Mouse (Mus musculus) cerebellum, adult (tissue): ENCODE data around the gene Hoxd10.

ENCODE experiments used
- ATAC-seq: cut with Nextera tagmentation; 2 replicates; pipeline ENCODE4 v1.9.2; 2017; ENCODE audit warnings: mild to moderate bottlenecking, moderate library complexity, mixed read lengths; ENCODE audit not compliant: insufficient number of reproducible peaks, low FRiP score, low TSS enrichment

Hoxd10 gene

DNA sequence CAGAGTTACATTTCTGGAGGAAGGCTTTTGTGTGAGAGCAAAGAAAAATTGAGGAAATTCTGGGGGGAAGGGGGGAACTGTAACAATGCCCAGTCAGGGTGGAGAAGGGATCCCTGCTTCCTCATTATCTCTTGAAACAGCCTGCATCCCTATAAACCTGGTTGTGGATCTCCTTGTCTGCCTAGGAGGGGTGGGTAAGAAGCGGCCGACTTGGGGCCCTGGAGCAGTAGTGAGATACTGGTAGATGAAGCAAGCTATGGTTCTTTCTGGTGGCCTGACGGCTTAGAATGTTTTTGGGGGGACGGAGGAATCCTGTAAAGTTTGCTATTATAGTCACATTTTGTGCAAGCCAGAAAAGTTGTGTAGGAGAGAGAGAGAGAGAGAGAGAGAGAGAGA lies 1.7 kb downstream of the Hoxd10 start:
- ATAC-seq = no peak

DNA sequence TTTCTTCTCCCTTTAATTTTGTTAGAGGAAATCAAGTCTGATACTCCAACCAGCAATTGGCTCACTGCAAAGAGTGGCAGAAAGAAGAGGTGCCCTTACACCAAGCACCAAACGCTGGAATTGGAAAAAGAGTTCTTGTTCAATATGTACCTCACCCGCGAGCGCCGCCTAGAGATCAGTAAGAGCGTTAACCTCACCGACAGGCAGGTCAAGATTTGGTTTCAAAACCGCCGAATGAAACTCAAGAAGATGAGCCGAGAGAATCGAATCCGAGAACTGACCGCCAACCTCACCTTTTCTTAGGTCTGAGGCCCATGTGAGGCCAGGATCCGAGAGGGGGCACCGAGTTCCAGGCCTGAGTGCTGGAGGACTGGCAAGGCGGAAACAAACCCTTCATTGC lies 2.3 kb downstream of the Hoxd10 start:
- no peak for ATAC-seq

DNA sequence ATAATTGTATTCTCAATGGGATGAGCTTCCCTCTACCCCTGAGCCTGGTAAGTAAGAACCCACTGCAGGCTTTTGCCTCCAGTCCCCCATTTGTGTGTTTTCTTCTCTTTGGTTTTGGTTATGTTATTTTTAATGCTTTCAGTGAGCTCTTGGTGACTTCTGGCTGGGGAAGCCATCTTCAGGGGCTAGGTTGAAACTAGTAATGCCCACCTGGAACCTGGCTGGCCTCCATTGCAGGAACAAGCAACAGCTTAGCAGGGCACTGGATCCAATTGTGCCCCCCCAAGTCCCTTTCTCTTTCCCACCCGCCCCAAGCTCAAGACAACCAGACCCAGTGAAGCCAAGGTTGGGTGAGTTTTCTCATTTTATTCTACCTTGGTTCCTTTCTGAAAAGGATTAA lies 3.7 kb downstream of the Hoxd10 start:
- ATAC-seq = no peak

DNA sequence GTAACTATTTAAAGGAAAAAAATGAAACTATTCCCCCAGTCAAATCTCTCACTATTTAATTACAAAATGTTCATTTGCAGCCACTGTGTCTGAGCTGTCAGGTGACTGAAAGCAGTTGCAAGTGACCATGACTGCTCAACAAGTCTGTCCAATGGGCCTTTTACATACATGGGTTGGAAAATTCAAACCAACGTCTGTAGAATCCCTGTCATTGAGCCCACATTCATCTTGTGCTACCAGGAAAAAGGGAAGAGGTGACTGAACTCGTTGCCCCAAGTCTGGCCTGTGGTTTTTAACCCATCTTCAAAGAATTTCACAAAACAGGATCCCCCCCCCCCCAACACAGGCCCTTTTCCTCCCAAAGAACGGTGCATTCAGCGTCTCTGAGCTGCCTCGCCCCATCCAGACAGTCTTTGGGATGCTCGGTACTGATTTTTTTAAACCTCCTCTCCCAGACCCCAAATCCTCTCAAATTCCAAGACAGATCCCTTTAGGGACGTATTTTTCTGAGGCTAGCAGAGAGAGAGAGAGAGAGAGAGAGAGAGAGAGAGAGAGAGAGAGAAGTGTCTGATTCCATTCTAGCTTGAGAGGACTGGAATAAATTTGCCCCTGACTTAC lies 4.2 kb downstream of the Hoxd10 start:
- ATAC-seq = no peak

DNA sequence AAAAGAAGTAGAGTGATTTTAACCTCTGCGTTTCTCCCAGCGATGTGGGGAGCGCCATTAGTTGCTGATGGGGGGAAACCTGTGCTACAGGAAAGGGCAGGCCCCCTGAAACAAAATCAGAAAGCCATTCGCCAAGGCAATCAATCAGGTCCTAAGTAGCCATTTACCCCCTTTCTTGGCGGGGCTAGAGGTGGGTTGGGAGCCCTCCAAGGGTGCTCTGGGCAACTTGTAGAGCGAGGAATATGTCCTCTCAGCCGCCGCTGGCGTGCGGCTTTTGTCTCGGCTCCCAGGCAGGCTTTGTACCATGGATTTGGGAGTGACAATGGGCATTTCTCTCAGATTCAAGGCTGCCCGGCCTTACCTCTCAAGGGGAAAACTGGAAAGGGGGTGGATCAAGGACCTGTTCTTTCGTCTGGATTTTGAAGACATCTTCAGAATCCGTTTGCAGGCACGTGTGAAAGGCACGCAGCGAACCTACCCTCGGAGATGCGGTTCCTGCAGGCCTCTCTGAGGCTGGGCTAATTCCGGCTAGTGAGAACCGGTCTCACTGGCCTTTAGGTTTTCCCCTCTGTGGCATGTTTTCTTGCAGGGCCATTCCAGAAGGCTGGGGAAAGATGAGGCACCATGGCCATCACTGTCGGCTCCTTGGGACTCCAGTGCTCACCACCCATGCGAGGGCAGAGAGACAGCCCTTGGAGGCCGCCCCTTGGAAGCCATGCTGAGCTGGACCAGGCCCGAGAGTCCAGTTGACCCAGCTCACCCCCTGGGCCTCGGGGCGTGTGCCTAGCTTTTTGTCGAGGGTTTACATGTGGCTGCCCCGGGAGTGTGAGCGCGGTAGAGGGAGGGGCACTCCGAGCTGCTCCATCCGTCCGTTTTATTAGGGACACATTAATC lies 5.0 kb downstream of the Hoxd10 start:
- ATAC-seq = no peak

DNA sequence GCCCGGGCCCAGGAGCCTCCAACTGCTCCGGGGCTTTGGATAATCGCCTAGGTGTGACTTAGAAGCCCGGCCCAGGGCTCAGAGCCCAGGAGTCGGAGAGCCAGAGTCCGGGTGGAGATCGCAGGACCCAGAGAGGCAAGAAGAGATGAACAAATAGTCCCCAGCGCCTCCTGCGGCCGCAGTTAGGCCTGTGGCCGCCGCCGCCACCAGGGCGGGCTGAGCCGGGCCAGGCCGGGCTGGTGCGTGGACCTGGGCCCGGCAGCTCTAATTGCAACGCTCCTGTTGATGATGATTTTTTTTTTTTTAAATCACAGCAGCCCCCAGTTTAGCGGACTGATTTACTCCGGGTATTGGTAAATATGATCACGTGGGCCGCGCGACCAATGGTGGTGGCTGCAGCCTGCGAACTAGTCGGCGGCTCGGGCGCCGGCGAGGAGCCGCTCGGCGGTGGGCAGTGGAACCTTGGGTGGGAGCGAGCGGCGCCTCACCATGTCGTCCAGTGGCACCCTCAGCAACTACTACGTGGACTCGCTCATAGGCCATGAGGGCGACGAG lies 5.9 kb downstream of the Hoxd10 start, which contains the start of gene Hoxd9:
Gene Hoxd9, plus strand, starts transcription at position 161 of the 555 bp plus-strand sequence.
- no peak for ATAC-seq

DNA sequence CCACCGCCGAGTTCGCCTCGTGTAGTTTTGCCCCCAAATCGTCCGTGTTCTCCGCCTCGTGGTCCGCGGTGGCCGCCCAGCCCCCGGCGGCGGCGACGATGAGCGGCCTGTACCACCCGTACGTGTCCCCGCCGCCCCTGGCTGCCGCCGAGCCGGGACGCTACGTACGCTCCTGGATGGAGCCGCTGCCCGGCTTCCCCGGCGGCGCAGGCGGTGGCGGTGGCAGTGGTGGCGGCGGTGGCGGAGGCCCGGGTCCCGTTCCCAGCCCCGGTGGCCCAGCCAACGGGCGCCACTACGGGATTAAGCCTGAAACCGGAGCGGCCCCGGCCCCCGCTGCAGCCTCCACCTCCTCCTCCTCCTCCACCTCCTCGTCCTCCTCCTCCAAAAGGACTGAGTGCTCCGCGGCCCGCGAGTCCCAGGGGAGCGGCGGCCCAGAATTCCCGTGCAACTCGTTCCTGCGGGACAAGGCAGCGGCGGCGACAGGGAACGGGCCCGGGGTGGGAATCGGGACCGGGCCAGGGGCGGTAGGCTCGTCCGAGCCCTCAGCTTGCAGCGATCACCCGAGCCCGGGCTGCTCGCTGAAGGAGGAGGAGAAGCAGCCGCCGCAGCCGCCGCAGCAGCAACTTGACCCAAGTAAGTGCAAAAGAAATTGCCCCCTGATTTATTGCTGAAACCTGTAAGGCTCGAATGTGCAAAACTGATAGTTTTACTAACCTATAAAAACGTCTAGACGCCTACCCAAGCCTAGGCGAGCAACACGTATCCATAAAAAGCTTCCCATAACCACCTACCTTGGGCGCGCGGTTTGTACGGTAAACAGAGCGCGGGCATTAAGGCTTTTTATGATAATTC lies 6.7 kb downstream of the Hoxd10 start:
- ATAC-seq = no peak

DNA sequence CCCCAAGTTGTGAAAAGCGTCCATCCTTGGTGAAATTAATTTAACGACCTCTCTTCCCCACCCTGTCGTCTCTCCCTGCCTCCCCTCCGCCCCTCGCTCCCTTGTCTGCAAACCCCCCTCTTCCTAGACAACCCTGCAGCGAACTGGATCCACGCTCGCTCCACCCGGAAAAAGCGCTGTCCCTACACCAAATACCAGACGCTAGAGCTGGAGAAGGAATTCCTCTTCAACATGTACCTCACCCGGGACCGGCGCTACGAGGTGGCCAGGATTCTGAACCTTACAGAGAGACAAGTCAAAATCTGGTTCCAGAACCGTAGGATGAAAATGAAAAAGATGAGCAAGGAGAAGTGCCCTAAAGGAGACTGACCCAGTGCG lies 7.3 kb downstream of the Hoxd10 start:
- no peak for ATAC-seq

DNA sequence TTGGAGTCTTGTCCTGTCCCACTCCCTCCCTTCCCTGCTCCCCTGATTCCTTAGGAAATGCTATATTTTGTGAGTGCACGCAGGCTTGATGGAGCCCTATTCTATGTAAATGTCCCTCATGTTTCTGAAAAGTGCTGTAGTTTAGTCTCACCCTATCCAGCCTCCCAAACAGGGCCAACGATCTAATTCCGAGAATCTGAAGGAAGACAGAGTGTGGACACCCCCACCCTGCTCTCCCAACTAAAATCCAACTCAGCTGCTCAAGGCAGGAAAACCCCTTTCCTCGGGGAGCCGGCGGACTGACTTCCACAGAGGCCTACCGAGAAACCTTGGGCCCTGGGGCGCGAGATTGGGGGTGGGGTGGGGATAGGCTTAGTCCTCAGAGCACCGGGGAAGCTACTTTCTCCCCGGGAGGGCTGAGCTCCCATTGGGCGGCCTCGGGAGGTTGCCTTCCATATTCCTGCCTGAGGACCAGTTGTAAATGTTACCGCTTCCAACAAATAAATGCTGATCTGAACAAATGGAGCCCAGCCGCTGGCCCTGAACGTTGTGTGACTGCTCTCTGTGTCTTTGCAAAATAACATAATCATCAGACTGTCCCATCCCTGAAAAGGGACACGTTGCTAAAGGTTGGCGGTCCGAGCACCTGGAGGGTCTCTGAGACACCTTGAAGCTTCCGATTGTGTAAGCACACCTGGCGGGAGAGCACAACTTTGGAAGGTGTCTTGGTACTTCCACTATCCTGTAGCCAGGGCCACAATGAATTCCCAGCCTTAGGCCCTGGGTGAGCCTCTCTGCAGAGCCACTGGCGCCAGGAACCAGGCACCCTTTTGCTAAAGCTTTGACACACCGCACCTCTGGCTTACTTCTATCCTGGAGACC lies 8.2 kb downstream of the Hoxd10 start:
- ATAC-seq = no peak

DNA sequence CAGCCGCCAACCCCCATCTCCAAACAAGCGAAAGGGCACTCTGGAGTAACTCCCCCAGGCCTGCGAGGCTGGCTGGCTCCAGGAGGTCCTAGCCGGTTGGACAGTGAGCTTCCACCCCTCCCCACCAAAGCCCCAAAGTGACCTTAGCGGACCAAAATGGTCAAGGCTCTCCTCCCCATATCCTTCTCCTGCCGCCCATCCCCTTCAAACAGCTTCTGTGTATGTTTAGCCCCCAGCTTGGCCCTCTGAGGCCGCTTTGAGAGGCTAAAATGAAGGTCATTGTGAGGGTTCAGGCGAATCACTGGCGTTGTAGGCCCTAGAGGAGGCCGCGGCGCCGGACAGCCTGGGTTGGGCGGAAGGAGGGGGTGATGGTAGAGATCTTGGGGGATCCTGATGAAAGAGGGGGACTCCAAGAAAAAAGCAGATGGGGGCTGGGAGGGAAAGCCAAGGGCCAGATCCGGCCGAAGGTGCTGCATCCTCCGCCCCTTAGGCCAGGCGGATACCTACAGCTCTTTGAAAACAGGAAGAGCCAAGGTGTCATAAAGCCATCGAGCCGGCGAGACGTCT lies 8.9 kb downstream of the Hoxd10 start:
- no peak for ATAC-seq

DNA sequence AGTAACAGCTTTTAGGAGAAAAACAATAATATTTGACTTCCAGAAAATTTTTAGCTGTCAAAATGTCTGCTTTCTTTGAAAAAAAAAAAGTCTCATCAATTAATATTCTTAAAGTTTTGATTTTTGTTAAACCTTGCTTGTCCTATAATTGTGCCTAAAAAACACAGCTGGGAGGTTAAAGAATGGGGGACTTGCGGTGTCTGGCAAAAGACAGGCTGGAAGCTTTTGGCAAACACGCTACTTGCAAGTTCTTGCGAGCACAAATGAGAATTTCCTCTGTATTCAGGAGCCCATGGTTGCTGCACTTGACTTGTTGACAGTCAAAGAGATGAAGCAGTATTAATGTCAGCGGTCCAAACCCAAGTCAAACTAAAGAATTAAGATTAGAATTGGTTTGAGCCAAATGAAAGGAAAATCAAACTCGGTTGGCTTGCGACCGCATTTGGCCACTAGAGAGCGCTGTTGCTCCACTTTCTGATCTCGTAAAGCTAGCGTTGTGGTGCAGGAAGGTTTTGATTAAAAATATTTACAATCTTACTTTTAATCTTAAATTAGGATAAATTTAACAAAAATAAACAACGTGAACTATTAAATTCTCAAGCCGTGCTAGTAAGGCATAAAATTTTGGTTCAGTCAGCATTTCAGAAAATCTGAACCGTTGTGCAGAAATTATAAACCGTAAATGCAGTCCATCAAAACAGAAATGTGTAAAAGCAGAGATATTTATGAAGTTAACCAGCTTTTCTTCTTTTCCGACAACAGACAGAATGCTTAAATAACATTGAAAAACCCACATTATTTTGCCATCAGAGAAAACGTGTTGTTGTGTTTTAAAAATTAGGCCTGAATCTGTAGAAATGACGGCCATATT lies 10.5 kb downstream of the Hoxd10 start:
- ATAC-seq = no peak

DNA sequence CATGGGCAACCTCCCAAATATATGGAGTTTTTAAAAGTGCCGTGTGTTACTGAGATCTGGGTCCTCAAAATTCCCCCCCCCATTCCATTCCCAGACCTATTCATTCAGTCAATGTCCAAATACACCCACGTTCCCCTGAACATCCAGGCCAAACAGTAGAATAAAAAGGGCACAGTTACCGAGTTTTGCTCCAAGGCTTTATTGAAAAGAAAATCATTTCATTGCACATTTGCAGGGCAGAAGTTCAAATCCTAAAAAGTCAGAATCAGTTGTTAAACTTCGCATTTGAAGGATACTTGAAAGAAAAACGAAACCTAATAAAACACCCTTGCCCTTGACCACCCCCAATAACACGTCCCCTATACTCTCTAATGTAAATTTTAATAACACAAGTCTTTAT lies 11.1 kb downstream of the Hoxd10 start:
- no peak for ATAC-seq

DNA sequence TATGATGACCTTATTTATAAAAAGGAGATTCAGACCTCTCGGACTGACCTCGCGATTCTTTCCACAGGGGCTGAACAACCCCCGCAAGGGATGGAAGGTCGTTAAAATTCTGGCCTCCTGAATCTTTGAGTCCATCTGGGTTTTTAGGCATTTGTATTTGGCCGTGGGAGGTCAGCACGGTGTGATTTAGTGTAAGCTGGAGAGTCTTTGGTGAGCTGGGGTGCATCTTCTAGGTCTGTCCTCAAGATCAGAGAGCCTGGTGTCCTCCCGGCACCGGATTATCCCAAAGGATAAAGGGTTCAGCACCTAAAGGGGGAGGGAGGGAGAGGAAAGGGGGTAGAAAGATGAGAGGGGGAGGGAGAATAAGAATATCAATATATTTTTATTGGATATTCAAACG lies 11.6 kb downstream of the Hoxd10 start:
- ATAC-seq = no peak

DNA sequence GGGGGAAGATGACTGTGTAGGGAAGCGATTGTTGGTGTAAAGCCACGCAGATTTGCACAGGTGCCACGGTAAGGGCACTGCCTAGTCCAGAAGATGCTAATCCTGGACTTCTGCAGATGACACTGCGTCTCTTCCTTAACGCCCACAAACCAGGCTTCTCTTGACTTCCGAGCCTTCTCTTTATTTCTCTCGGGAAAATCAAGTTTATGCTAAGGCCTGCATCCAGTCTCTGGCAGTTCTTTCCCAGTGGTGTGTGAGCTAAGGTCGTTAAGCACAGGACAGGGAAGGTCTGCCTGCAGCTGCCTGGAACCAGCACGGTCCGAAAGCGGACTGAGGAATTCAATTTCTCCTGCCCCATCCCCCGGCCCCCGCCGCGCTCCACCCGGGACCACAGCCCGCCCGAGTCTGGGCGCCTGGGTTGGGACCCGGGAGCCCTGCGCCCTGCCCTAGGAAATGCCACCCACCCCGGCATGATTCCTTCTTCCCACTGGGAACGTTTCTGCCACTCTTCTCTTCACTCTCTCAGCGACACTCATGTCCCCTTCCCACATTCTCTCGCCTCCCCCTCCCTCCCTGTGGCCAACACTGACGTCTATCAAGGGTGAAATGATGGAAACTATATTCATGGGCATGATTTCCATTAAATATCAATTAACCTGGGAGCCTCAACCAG lies 12.1 kb downstream of the Hoxd10 start:
- ATAC-seq = no peak

DNA sequence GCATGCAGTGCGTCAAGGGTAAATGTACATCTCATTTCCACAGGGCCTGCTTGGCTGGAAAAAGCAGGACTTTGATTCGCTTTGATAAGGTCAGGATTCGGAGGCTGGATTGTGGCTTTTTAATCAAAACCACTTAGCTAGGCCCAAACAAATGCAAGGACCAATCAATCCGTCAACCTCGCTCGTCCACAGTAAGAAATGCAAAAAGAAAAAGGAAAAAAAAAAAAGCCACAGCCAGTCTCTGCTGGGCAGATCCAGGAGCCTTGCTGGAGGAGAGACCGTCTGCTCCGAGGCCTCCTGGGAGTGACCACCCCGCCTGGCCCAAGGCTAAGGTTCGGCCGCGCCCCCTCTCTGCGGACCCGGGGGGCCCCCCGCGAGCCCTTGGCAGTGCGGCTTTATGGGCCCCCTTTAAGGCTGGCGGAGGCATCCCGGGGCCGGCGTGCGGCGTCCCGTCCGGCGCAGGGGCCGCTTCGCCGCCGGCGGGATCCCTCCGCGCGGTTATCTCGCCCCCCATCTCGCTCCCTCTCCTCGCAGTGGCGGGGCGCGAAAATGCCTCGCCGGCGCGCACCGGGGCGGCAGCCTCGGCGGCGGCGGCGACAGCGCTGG lies 12.8 kb downstream of the Hoxd10 start, which contains the start of gene Hoxd8:
Gene Hoxd8, plus strand, starts transcription at position 223 of the 606 bp plus-strand sequence.
- ATAC-seq = no peak

DNA sequence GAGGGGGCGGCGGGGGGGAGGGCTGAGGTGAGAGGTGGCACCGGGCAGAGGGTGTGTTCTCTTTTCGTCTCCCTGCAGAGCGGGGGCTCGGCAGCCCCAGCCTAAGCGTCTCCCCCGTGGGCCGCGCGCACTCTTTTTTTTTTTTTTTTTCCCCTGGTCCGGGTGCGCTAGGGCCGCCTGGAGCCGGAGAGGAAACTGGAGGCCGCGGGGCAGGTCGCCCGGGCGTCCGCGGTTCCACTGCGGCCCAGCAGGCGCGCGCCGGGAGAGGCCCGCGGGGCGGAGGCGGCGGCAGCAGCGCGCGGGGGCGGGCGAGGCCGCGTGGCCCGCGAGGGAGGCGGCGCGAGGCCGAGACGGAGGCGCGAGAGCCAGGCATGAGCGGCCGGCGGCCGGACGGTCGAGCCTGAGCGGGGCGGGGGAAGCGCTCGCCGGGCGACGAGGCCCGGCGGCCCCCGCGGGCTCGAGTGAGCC lies 13.3 kb downstream of the Hoxd10 start:
- no peak for ATAC-seq

DNA sequence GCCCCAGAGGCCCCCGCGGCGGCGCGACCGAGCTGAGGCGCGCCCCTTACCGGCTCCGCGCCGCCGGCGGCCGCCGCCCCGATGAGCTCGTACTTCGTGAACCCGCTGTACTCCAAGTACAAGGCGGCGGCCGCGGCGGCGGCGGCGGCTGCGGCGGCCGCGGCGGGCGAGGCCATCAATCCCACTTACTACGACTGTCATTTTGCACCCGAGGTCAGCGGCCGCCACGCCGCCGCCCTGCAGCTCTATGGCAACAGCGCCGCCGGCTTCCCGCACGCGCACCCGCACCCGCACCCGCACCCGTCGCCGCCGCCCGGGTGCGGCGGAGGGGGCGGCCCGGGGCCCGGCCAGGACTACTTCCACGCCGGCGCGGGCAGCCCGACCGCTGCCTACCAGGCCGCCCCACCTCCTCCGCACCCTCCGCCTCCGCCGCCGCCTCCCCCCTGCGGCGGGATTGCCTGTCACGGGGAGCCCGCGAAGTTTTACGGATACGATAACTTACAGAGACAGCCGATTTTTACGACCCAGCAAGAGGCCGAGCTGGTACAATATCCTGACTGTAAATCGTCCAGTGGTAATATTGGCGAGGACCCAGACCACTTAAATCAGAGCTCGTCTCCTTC lies 13.9 kb downstream of the Hoxd10 start:
- no peak for ATAC-seq
